Mouse (Mus musculus) forebrain, postnatal 0 days (tissue): ENCODE data around the gene Oxct2a. TPM values are rescaled to one million over a fixed set of nuclear protein-coding genes. Genes with fewer than 3 reads are reported as not detected.
A peak's percentile ranks its signal among the peaks of the same experiment; 100 is the strongest.
"Not testable (repeated sequence)": the region's sequence is repeated elsewhere in the genome, so short reads cannot be mapped to it uniquely, and the experiment has no call there.

Source experiments
- ATAC-seq: fragments of 200-750 bp; cut with Nextera tagmentation; 2 replicates; pipeline ENCODE4 v1.8.0; 2017; ENCODE audit warnings: mild to moderate bottlenecking, moderate library complexity
- DNase-seq: peaks from one replicate; pipeline ENCODE4 v3.0.0-alpha.2; 2015
- H3K27ac ChIP-seq: fragments of 300-500 bp; sonication (generic); 2 replicates; pipeline ENCODE4 v1.5.1; 2014; ENCODE audit warnings: low read depth, mild to moderate bottlenecking, antibody characterized with exemption, low read length, moderate library complexity, mixed read lengths
- H3K27me3 ChIP-seq: fragments of 300-500 bp; sonication (generic); 2 replicates; pipeline ENCODE4 v1.6.1; 2014; ENCODE audit warnings: mild to moderate bottlenecking, low read length, mixed read lengths; ENCODE audit not compliant: insufficient read depth
- H3K36me3 ChIP-seq: fragments of 300-500 bp; sonication (generic); 2 replicates; pipeline ENCODE4 v1.6.1; 2014; ENCODE audit warnings: mild to moderate bottlenecking, moderate library complexity; ENCODE audit not compliant: insufficient read depth
- H3K4me1 ChIP-seq: fragments of 300-500 bp; sonication (generic); 2 replicates; pipeline ENCODE4 v1.6.1; 2014; ENCODE audit warnings: antibody characterized with exemption; ENCODE audit not compliant: insufficient read depth
- H3K4me2 ChIP-seq: fragments of 300-500 bp; sonication (generic); 2 replicates; pipeline ENCODE4 v1.6.1; 2014; ENCODE audit warnings: low read depth, mild to moderate bottlenecking, moderate library complexity
- H3K4me3 ChIP-seq: fragments of 300-500 bp; sonication (generic); 2 replicates; pipeline ENCODE4 v1.5.1; 2014; ENCODE audit warnings: low read depth, low read length, mixed read lengths
- H3K9ac ChIP-seq: fragments of 300-500 bp; sonication (generic); 2 replicates; pipeline ENCODE4 v1.6.1; 2014; ENCODE audit warnings: mild to moderate bottlenecking
- H3K9me3 ChIP-seq: fragments of 300-500 bp; sonication (generic); 2 replicates; pipeline ENCODE4 v1.6.1; 2016; ENCODE audit warnings: low read length
- CTCF ChIP-seq: sonication (generic); IDR thresholded peaks from 2 replicates; pipeline ENCODE4 v1.5.1; 2016; ENCODE audit warnings: antibody characterized with exemption, control low read depth, low read depth
- WGBS: fragments of 180-500 bp; shearing (Covaris S2); extraction: QIAGEN DNeasy Blood & Tissue Kit; methylation state at CpG from one replicate; pipeline ENCODE4 v1.1.7; 2014; 5-methylcytosine and 5-hydroxymethylcytosine counted together
- polyA plus RNA-seq: library from polyadenylated mRNA; unstranded; fragments of >200 nt; fragmentation: Nextera tagmentation; extraction: Ambion mirVana; gene quantifications from 2 replicates; pipeline ENCODE4 v1.2.1, GENCODE M21; 2015
- total RNA-seq: library from RNA; depleted of rRNA; stranded (reverse); fragments of >200 nt; gene quantifications from 2 replicates; pipeline ENCODE4 v1.2.3, GENCODE M21; 2014

Oxct2a gene
- total and polyA plus RNA-seq, 2 experiments from 2014 or later, result 0.08 to 0.19 TPM

DNA sequence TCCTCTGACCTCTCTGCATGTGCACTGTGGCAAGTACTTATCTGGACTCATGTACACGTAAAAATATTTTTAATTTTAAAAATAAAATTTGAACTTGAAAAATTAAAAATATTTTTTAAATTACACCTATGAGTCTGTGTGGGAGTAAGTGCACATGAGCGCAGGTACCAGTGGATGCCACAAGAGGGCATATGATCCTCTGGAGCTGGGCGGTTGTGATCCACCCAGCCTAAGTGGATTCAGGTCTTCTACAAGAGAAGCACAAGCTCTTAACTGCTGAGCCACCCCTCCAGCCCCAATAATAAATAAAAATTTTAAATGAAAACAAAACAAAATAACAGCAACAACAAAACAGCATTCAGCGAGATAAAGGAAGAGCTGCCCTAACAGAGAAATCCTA, 9.7 kb upstream of the Oxct2a start:
- no peak for TF ChIP-seq CTCF
- Histone ChIP-seq H3K4me1 (no peaks in the 10 kb centered on the region), H3K27me3 (no peaks in the 10 kb centered on the region), H3K4me3 (no peak overlapping the region), H3K9ac (no peak overlapping the region), H3K36me3 (no peaks in the 10 kb centered on the region), H3K27ac (no peak overlapping the region), H3K9me3 (no peaks in the 10 kb centered on the region), H3K4me2 (no peak overlapping the region)
- 97% methylated on average over 4 of the region's 4 CpGs for WGBS
- no peak for DNase-seq
- no peak for ATAC-seq

DNA sequence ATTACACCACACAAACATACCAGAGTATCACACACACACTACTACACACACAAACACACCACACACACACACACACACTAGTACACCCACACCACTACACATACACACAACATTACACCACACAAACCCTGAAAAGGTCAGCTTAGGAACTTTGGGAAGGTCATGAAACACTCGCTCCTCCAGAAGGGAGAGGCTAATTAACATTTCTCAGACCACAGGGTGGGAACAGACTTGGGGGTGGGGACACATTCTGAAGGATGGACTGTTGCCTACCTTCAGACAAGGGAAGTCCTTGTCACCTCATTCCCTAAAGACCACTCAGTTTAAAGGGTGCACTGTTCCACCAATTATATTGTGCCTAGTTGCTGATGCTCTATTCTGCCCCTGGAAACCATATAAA, 8.5 kb upstream of the Oxct2a start:
- not testable (repeated sequence) for H3K9ac ChIP-seq, DNase-seq, H3K36me3 ChIP-seq, H3K9me3 ChIP-seq, H3K4me3 ChIP-seq, ATAC-seq, H3K27ac ChIP-seq, H3K4me1 ChIP-seq, H3K27me3 ChIP-seq, H3K4me2 ChIP-seq
- WGBS, result 88% methylated on average over 1 of the region's 1 CpGs

DNA sequence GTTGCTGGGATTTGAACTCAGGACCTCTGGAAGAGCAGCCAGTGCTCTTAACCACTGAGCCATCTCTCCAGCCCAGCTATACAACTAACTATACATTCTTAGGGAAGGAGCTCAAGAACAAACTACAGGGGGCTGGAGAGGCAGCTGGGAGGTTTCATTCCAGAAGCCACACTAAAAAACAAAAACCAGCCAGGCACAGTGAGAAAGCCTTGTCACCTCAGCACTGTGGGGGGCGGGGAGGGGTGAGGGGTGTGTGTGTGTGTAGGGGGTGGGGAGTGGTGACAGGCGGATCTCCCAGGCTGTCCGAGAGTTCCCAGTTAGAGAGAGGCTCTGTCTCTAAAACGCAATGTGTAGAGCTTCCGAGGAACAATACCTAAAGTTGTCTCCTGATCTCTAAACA, 7.9 kb upstream of the Oxct2a start:
- H3K27ac ChIP-seq, result no peak overlapping the region
- no peak for ATAC-seq
- no peak overlapping the region for H3K9ac ChIP-seq
- 77% methylated on average over 5 of the region's 5 CpGs for WGBS
- H3K4me2 ChIP-seq, result no peak overlapping the region
- TF ChIP-seq CTCF, result no peak
- H3K4me1 ChIP-seq, result no peaks in the 10 kb centered on the region
- DNase-seq, result no peak
- H3K9me3 ChIP-seq, result no peaks in the 10 kb centered on the region
- H3K27me3 ChIP-seq, result no peaks in the 10 kb centered on the region
- no peaks in the 10 kb centered on the region for H3K36me3 ChIP-seq
- no peak overlapping the region for H3K4me3 ChIP-seq

DNA sequence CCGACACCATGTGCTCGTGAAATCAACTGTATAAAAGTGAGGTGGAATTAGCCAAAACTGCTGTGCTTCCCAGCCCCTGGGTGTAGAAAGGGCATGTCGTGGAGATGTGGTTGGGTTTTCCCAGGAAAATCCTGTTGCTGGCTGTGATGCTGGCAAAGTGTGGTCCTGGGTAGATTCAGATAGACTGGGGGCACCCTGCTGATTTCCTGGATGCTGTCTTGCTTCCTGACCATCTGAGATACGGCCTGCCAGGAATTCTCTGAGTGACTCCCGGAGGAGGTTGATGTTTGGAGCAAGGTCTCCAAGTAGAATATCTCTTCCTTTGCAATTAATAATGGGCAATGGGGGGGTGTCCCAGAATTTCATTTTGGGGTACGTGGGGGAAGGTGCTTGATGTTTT, 5.5 kb upstream of the Oxct2a start:
- DNase-seq (no peak), ATAC-seq (no peak)
- Histone ChIP-seq H3K36me3 (no peaks in the 10 kb centered on the region), H3K27ac (no peak overlapping the region), H3K9ac (no peak overlapping the region), H3K4me2 (no peak overlapping the region), H3K27me3 (no peaks in the 10 kb centered on the region), H3K4me1 (no peaks in the 10 kb centered on the region), H3K4me3 (no peak overlapping the region), H3K9me3 (no peaks in the 10 kb centered on the region)
- no peak for TF ChIP-seq CTCF
- WGBS, result 65% methylated on average over 6 of the region's 6 CpGs

DNA sequence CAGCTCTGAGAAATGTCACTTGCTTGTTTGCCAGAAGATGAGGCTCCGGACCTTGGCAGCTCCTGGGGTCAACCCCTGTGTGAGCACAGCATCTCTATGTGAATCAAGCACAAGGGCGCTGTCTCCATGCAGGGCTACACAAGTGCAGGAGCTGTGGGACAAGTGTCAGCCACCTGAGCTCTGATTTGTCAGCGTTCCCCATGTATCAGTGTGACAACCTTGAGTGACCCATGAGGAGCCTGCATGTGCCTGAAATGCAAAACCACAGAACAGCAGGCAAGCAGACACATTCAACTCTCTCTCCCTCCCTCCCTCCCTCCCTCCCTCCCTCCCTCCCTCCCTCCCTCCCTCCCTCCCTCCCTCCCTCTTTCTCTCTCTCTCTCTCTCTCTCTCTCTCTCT, 4.2 kb upstream of the Oxct2a start:
- no peak overlapping the region for H3K27ac ChIP-seq
- ATAC-seq, result no peak
- H3K36me3 ChIP-seq, result no peaks in the 10 kb centered on the region
- H3K4me3 ChIP-seq, result no peak overlapping the region
- H3K9me3 ChIP-seq, result no peaks in the 10 kb centered on the region
- H3K27me3 ChIP-seq, result no peaks in the 10 kb centered on the region
- 61% methylated on average over 3 of the region's 3 CpGs for WGBS
- TF ChIP-seq CTCF, result no peak
- H3K9ac ChIP-seq, result no peak overlapping the region
- H3K4me1 ChIP-seq, result no peaks in the 10 kb centered on the region
- no peak overlapping the region for H3K4me2 ChIP-seq
- no peak for DNase-seq

DNA sequence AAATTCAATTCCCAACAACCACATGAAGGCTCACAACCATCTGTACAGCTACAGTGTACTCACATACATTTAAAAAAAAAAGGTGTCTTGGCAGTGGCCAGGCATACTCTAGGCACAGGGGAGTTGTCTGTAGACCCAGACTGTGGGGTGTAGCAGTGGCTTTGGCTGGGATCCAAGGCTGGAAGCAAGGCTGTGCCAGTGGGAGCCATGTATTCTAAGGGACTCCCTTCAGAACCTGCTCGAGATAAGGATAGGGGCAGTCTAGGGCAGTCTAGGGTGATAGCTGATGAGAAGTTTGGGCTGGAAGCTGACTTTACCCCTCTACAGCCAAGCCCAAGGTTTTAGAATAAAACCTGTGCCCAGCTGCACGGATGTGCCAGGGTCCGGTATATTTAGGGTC, 2.7 kb upstream of the Oxct2a start:
- no peak for TF ChIP-seq CTCF
- H3K9me3 ChIP-seq, result no peaks in the 10 kb centered on the region
- H3K27me3 ChIP-seq, result no peaks in the 10 kb centered on the region
- DNase-seq (no peak), ATAC-seq (no peak)
- H3K4me1 ChIP-seq, result no peaks in the 10 kb centered on the region
- no peak overlapping the region for H3K4me2 ChIP-seq
- H3K4me3 ChIP-seq, result no peak overlapping the region
- WGBS, result 71% methylated on average over 3 of the region's 3 CpGs
- H3K27ac ChIP-seq, result no peak overlapping the region
- no peak overlapping the region for H3K9ac ChIP-seq
- H3K36me3 ChIP-seq, result no peaks in the 10 kb centered on the region

DNA sequence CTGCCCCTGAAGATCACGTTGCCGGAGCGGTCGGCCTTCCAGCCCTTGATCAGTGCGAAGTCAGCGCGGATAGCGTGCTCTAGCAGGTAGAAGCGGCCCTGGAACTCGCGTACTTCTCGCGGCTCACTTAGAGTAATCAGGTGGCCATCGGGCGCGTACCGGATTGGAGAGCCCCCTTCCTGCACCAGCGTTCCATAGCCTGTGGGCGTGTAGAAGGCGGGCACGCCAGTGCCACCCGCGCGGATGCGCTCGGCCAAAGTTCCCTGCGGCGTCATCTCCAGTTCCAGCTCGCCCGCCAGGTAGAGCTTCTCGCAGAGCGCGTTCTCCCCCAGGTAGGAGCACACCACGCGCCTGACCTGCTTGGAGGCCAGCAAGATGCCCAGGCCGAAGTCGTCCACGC, 524 bp downstream of the Oxct2a start:
- not testable (repeated sequence) for H3K27me3 ChIP-seq, DNase-seq, H3K27ac ChIP-seq, H3K36me3 ChIP-seq, H3K9me3 ChIP-seq, H3K9ac ChIP-seq, H3K4me1 ChIP-seq
- 23% methylated on average over 17 of the region's 38 CpGs for WGBS
- peak; percentile 90 for ATAC-seq
- H3K4me2 ChIP-seq, result peak overlapping the region; percentile 44
- H3K4me3 ChIP-seq, result peak overlapping the region; percentile 18; the same call in 1 of the 2 replicates

DNA sequence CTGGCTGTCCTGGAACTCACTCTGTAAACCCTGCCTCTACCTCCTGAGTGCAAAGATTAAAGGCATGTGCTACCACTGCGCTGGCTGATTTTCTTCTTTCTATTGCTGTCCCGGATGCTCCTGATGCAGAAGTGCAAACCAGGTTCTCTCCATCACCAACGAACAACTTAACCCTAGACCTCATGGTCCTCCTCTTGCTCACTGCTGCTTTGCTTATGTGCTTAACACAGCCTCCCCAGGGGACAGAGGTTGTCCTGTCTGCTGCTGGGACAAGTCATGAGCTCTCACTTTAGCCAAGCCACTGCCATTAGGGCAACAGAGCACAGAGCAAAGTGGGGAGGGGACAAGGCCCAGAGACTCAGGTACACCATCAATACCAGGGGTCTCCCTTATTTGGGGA, 8.9 kb downstream of the Oxct2a start:
- no peaks in the 10 kb centered on the region for H3K9me3 ChIP-seq
- TF ChIP-seq CTCF, result no peak
- H3K36me3 ChIP-seq, result no peaks in the 10 kb centered on the region; the same call in 1 of the 2 replicates
- H3K9ac ChIP-seq, result no peak overlapping the region
- H3K27me3 ChIP-seq, result no peaks in the 10 kb centered on the region
- no peak overlapping the region for H3K27ac ChIP-seq
- no peak overlapping the region for H3K4me2 ChIP-seq
- ATAC-seq (no peak), DNase-seq (no peak)
- WGBS, result 87% methylated on average over 3 of the region's 3 CpGs
- H3K4me3 ChIP-seq, result no peak overlapping the region
- no peaks in the 10 kb centered on the region for H3K4me1 ChIP-seq
